Mouse (Mus musculus) CD4-positive naive resting alpha-beta T cell, adult 76 days (primary cell): Measurements from ENCODE around the gene Bola1. TPM values are rescaled to one million over a fixed set of nuclear protein-coding genes. Genes with fewer than 3 reads are reported as not detected.

Experiments
- total RNA-seq: library from RNA; stranded (reverse); gene quantifications from one replicate; pipeline ENCODE4 v1.2.4, GENCODE M21; 2023

The Bola1 gene
- 10.7 TPM for total RNA-seq

GRCm38 (mm10) chr3:96219661-96220130, at the start of gene Bola1, which contains the start of gene Hist2h2ab:
Gene Bola1 (minus strand): TSS chr3:96219709.
Gene Hist2h2ab (plus strand): TSS chr3:96219865.

GRCm38 (mm10) chr3:96268051-96268775, 48.7 kb upstream of the Bola1 start, which contains the start of gene Hist2h3b:
Gene Hist2h3b (plus strand): TSS chr3:96268654.

GRCm38 (mm10) chr3:96262979-96263550, 43.6 kb upstream of the Bola1 start, which contains the start of gene Hist2h4:
Gene Hist2h4 (minus strand): TSS chr3:96263311.

GRCm38 (mm10) chr3:96246427-96246856, 26.9 kb upstream of the Bola1 start, which contains the start of gene Hist2h3c1:
Gene Hist2h3c1 (plus strand): TSS chr3:96246685.

GRCm38 (mm10) chr3:96245003-96245886, 25.7 kb upstream of the Bola1 start, which contains the start of gene Hist2h2aa1:
Gene Hist2h2aa1 (plus strand): TSS chr3:96245497.

GRCm38 (mm10) chr3:96239949-96240798, 20.7 kb upstream of the Bola1 start, which contains the start of gene Hist2h2aa2:
Gene Hist2h2aa2 (minus strand): TSS chr3:96240276.

GRCm38 (mm10) chr3:96238954-96239793, 19.7 kb upstream of the Bola1 start, which contains the start of gene Hist2h3c2:
Gene Hist2h3c2 (minus strand): TSS chr3:96239127.

GRCm38 (mm10) chr3:96220765-96221639, 1.5 kb upstream of the Bola1 start, which contains the start of the genes Hist2h2ac and Hist2h2be:
Gene Hist2h2ac (minus strand): TSS chr3:96220880.
Gene Hist2h2be (plus strand): TSS chr3:96221119.

GRCm38 (mm10) chr3:96180727-96181477, 38.6 kb downstream of the Bola1 start, which contains the start of gene Sv2a:
Gene Sv2a (plus strand): TSS chr3:96181151.

GRCm38 (mm10) chr3:96172197-96173178, 47.0 kb downstream of the Bola1 start, which contains the start of gene Sf3b4:
Gene Sf3b4 (plus strand): TSS chr3:96172332.

GRCm38 (mm10) chr3:96161869-96162840, 57.4 kb downstream of the Bola1 start, which contains the start of gene Mtmr11:
Gene Mtmr11 (plus strand): TSS chr3:96162004.

Other genes starting within 250 kb of the Bola1 start
- 20.0 TPM for gene Plekho1, start 223.7 kb downstream of the Bola1 start, total RNA-seq
- gene Vps45, start 161.2 kb downstream of the Bola1 start, total RNA-seq, result 8.5 TPM
- 19.3 TPM for gene Otud7b, start 115.2 kb downstream of the Bola1 start, total RNA-seq
- gene Mtmr11, start 57.7 kb downstream of the Bola1 start, total RNA-seq, result 1.2 TPM
- 76.3 TPM for gene Sf3b4, start 47.4 kb downstream of the Bola1 start, total RNA-seq
- gene Sv2a, start 38.6 kb downstream of the Bola1 start, total RNA-seq, result 2.8 TPM
- gene Hist2h2ab, start 156 bp upstream of the Bola1 start, total RNA-seq, result 2.6 TPM
- gene Hist2h2ac, start 1.2 kb upstream of the Bola1 start, total RNA-seq, result 40.6 TPM
- 4.1 TPM for gene Hist2h2be, start 1.4 kb upstream of the Bola1 start, total RNA-seq
- 5.0 TPM for gene Hist2h3c2, start 19.4 kb upstream of the Bola1 start, total RNA-seq
- 344 TPM for gene Hist2h2aa2, start 20.6 kb upstream of the Bola1 start, total RNA-seq
- gene Hist2h2aa1, start 25.8 kb upstream of the Bola1 start, total RNA-seq, result 4.9 TPM
- gene Hist2h3c1, start 27.0 kb upstream of the Bola1 start, total RNA-seq, result not detected
- 40.4 TPM for gene Hist2h4, start 43.6 kb upstream of the Bola1 start, total RNA-seq
- gene Hist2h3b, start 48.9 kb upstream of the Bola1 start, total RNA-seq, result 102 TPM
- 149 TPM for gene Hist2h2bb, start 50.0 kb upstream of the Bola1 start, total RNA-seq
- 0.38 TPM for gene Fcgr1, start 74.3 kb upstream of the Bola1 start, total RNA-seq
- gene BC107364, start 232.6 kb upstream of the Bola1 start, total RNA-seq, result not detected